Comparison of ENCODE assay signal across 12 mouse cellular contexts in genomic region chr10:59265674-59266073, GRCm38 (mm10). TPM values are rescaled to one million over a fixed set of nuclear protein-coding genes. Genes with fewer than 3 reads are reported as not detected.
DNase-seq lines count a peak whose midpoint lies in the region; ATAC-seq and TF ChIP-seq lines count a peak whose summit lies in the region.
"Had no signal": no experiment of that assay in that cellular context is flagged by ENCODE, and none has a peak within 500 bp of the region (broad histone marks: within the 10 kb centered on the region; RNA-seq: fewer than 3 reads in every experiment).

No protein-coding gene starts in this region.

- H3K4me3 ChIP-seq in kidney, embryonic 16.5 days (ENCODE audit: low read length), result no peak overlapping the region
- H3K4me3 ChIP-seq in kidney, adult 2 months (ENCODE audit: insufficient read depth, low read depth, low read length), result no peak overlapping the region
- H3K4me3 ChIP-seq in heart, embryonic 15.5 days, result no peak overlapping the region
- no peak overlapping the region for H3K4me3 ChIP-seq in small intestine, adult 2 months (ENCODE audit: low read depth, low read length)

- DNase-seq in kidney, adult 2 months, result no peak
- DNase-seq in lung, adult 18-20 months, result peak; percentile 55 to 59
- no peak for DNase-seq in frontal cortex, postnatal 25 days (ENCODE audit: low spot score in 2 of 2)
- DNase-seq in frontal cortex, postnatal 10 days (ENCODE audit: low spot score in 2 of 2), result no peak
- no peak for DNase-seq in cerebellum, adult 11-12 months
- DNase-seq: thymus, postnatal 4 days had no signal

- no peak overlapping the region for H3K27ac ChIP-seq in kidney, embryonic 16.5 days (ENCODE audit: low read length)
- no peak overlapping the region for H3K27ac ChIP-seq in kidney, adult 2 months (ENCODE audit: insufficient read depth, low read depth, low read length)
- H3K27ac ChIP-seq in heart, embryonic 15.5 days, result peak overlapping the region; percentile 62
- H3K27ac ChIP-seq in small intestine, adult 2 months (ENCODE audit: insufficient read depth, low read depth, low read length), result peak overlapping the region; percentile 82

- H3K9me3 ChIP-seq in kidney, embryonic 16.5 days (ENCODE audit: low read length), result no peaks in the 10 kb centered on the region
- no peaks in the 10 kb centered on the region for H3K9me3 ChIP-seq in heart, embryonic 15.5 days (replicated peaks)

- peaks cover 10% of the 10 kb centered on the region; the same call in 1 of the 2 replicates for H3K4me1 ChIP-seq in kidney, embryonic 16.5 days (ENCODE audit: insufficient read depth, low read length)
- peaks cover 12% of the 10 kb centered on the region; the same call in 1 of the 2 replicates for H3K4me1 ChIP-seq in kidney, adult 2 months (ENCODE audit: control insufficient read depth, insufficient read depth, low read length)
- H3K4me1 ChIP-seq in heart, embryonic 15.5 days (replicated peaks), result peaks cover 20% of the 10 kb centered on the region
- H3K4me1 ChIP-seq in small intestine, adult 2 months (ENCODE audit: control insufficient read depth, insufficient read depth, insufficient read length, low read length), result peaks cover 43% of the 10 kb centered on the region

- no peak overlapping the region for H3K9ac ChIP-seq in kidney, embryonic 16.5 days (replicated peaks; ENCODE audit: low read length)
- no peak overlapping the region for H3K9ac ChIP-seq in heart, embryonic 15.5 days

- 0 out of 2 replicates have a peak, but pooled peaks have one; percentile 39 for ATAC-seq in kidney, embryonic 16.5 days (ENCODE audit: low FRiP score, low TSS enrichment)
- ATAC-seq in heart, embryonic 15.5 days (replicated peaks; ENCODE audit: insufficient number of reproducible peaks, insufficient read depth, low FRiP score, low read depth), result no peak
- ATAC-seq: forebrain, embryonic 14.5 days; inflammation-experienced regulatory T-cells, adult 6 months had no signal

- no peak for TF ChIP-seq POLR2A in kidney, adult 2 months (IDR thresholded peaks at IDR 0.05; ENCODE audit: low read depth, low read length)
- no peak for TF ChIP-seq POLR2A in small intestine, adult 2 months (IDR thresholded peaks at IDR 0.05; ENCODE audit: low read depth, low read length)

- H3K36me3 ChIP-seq in kidney, embryonic 16.5 days (ENCODE audit: insufficient read depth, low read length), result no peaks in the 10 kb centered on the region
- no peaks in the 10 kb centered on the region for H3K36me3 ChIP-seq in kidney, adult 2 months (ENCODE audit: control insufficient read depth, insufficient read depth, low read length)
- no peaks in the 10 kb centered on the region for H3K36me3 ChIP-seq in heart, embryonic 15.5 days
- H3K36me3 ChIP-seq in small intestine, adult 2 months (ENCODE audit: control insufficient read depth, insufficient read depth, low read length), result no peaks in the 10 kb centered on the region

- no peaks in the 10 kb centered on the region for H3K27me3 ChIP-seq in kidney, embryonic 16.5 days (ENCODE audit: insufficient read depth, low read length)
- no peaks in the 10 kb centered on the region for H3K27me3 ChIP-seq in kidney, adult 2 months (replicated peaks; ENCODE audit: control insufficient read depth, insufficient read depth, low read length)
- no peaks in the 10 kb centered on the region for H3K27me3 ChIP-seq in heart, embryonic 15.5 days
- no peaks in the 10 kb centered on the region for H3K27me3 ChIP-seq in small intestine, adult 2 months (ENCODE audit: control insufficient read depth, insufficient read depth, low read length)
- H3K27me3 ChIP-seq: CH12.LX had no signal

- 45% methylated on average over 4 of the region's 4 CpGs for whole genome bisulfite sequencing in kidney, embryonic 16.5 days
- 59% methylated on average over 4 of the region's 4 CpGs for WGBS in kidney, adult 2 months
- WGBS in heart, embryonic 15.5 days, result 43% methylated on average over 4 of the region's 4 CpGs
- 13% methylated on average over 4 of the region's 4 CpGs for WGBS in small intestine, adult 2 months

- no peak overlapping the region for H3K4me2 ChIP-seq in kidney, embryonic 16.5 days (replicated peaks; ENCODE audit: low read depth, low read length)
- no peak overlapping the region for H3K4me2 ChIP-seq in heart, embryonic 15.5 days

- TF ChIP-seq CTCF in kidney, adult 2 months (conservative IDR thresholded peaks at IDR 0.05; ENCODE audit: insufficient read depth, insufficient read length, low read depth, low read length), result no peak
- no peak for TF ChIP-seq CTCF in small intestine, adult 2 months (IDR thresholded peaks at IDR 0.05; ENCODE audit: extremely low read depth, insufficient read length, insufficient replicate concordance, low read depth, low read length)

RNA-seq across cellular contexts. Expression of gene Sowahc, which starts 43.9 kb away (rescaled TPM):
- 11.4 and 11.7 TPM in 2 replicates for polyA plus RNA-seq in kidney, embryonic 16.5 days (2015; fragmentation: Nextera tagmentation; extraction: Ambion mirVana)
- 4.3 and 4.6 TPM in 2 replicates for polyA plus RNA-seq in kidney, adult 2 months (2012; rRNA removed)
- polyA plus RNA-seq in heart, embryonic 15.5 days (2015; fragmentation: Nextera tagmentation; extraction: Ambion mirVana), result 2.5 and 3.7 TPM in 2 replicates
- 1.9 and 6.3 TPM in 2 replicates for polyA plus RNA-seq in small intestine, adult 2 months (2012; rRNA removed)

RNA-seq across cellular contexts. Expression of gene Sept10, which starts 44.0 kb away (rescaled TPM):
- polyA plus RNA-seq in kidney, embryonic 16.5 days (2015; fragmentation: Nextera tagmentation; extraction: Ambion mirVana), result 46.3 and 48.6 TPM in 2 replicates
- polyA plus RNA-seq in kidney, adult 2 months (2012; rRNA removed), result 8.1 and 9.1 TPM in 2 replicates
- 31.8 and 38.2 TPM in 2 replicates for polyA plus RNA-seq in heart, embryonic 15.5 days (2015; fragmentation: Nextera tagmentation; extraction: Ambion mirVana)
- 1.1 and 1.5 TPM in 2 replicates for polyA plus RNA-seq in small intestine, adult 2 months (2012; rRNA removed)

RNA-seq across cellular contexts. Expression of gene P4ha1, which starts 57.4 kb away (rescaled TPM):
- 72.5 and 78.0 TPM in 2 replicates for polyA plus RNA-seq in kidney, embryonic 16.5 days (2015; fragmentation: Nextera tagmentation; extraction: Ambion mirVana)
- polyA plus RNA-seq in kidney, adult 2 months (2012; rRNA removed), result 20.4 and 22.7 TPM in 2 replicates
- polyA plus RNA-seq in heart, embryonic 15.5 days (2015; fragmentation: Nextera tagmentation; extraction: Ambion mirVana), result 51.2 and 54.3 TPM in 2 replicates
- 1.2 and 1.7 TPM in 2 replicates for polyA plus RNA-seq in small intestine, adult 2 months (2012; rRNA removed)

Comparison
In these comparisons a context has a peak if more than half of its experiments do, and no peak if none do; other contexts are left out.
1. H3K27ac ChIP-seq: peak in heart, embryonic 15.5 days (single experiment) and small intestine, adult 2 months (single experiment); none in kidney, embryonic 16.5 days (single experiment) and kidney, adult 2 months (single experiment).
2. DNase-seq: peak in lung, adult 18-20 months (2 of 2); none in kidney, adult 2 months (single experiment), frontal cortex, postnatal 25 days (0 of 2), frontal cortex, postnatal 10 days (0 of 2) and cerebellum, adult 11-12 months (single experiment).